Mouse (Mus musculus) megakaryocyte, embryonic 14.5 days (primary cell): ENCODE results near the gene H1f0.

Experiments
- FLI1 ChIP-seq: IDR thresholded peaks from 2 replicates; pipeline ENCODE4 v1.6.1; 2012; ENCODE audit warnings: low read length, inconsistent platforms, mixed read lengths
- GATA1 ChIP-seq: IDR thresholded peaks from 3 replicates; pipeline ENCODE4 v1.6.1; 2012; ENCODE audit warnings: mixed read lengths, low read length, inconsistent platforms, borderline replicate concordance

GRCm38 (mm10) chr15:79071117-79072039 lies 43.1 kb downstream of the H1f0 start:
- TF ChIP-seq FLI1 (no peak), GATA1 (no peak)
